Mouse (Mus musculus): ENCODE data around the gene Mbtps1. TPM values are rescaled to one million over a fixed set of nuclear protein-coding genes. Genes with fewer than 3 reads are reported as not detected.

Gene Mbtps1
- total and polyA plus RNA-seq, 2 experiments from 2014 or later = 37.1 to 68.7 TPM

GRCm38 (mm10) chr8:119548560-119549113 lies 9.9 kb downstream of the Mbtps1 start:
- ATAC-seq (ENCODE audit: insufficient read depth, low read depth) (no peak), DNase-seq (ENCODE audit: low spot score) (no peak)
- Histone ChIP-seq H3K27me3 (ENCODE audit: control insufficient read depth, insufficient read depth, low read length) (no peaks in the 10 kb centered on the region), H3K9ac (replicated peaks; ENCODE audit: low read depth, low read length) (no peak overlapping the region), H3K27ac (ENCODE audit: low read depth) (no peak overlapping the region), H3K36me3 (replicated peaks; ENCODE audit: control insufficient read depth, insufficient read depth, low read length) (peaks cover 39% of the 10 kb centered on the region), H3K9me3 (replicated peaks; ENCODE audit: control insufficient read depth, low read length) (no peaks in the 10 kb centered on the region), H3K4me1 (ENCODE audit: control insufficient read depth, insufficient read depth) (0 out of 2 replicates have a peak, but pooled peaks cover 4% of the 10 kb centered on the region), H3K4me2 (ENCODE audit: low read depth, low read length) (no peak overlapping the region), H3K4me3 (ENCODE audit: low read depth, low read length) (no peak overlapping the region)
- 72% methylated on average over 7 of the region's 7 CpGs for WGBS
- TF ChIP-seq CTCF (IDR thresholded peaks at IDR 0.05; ENCODE audit: low read depth) = no peak
- TF ChIP-seq EP300 (IDR thresholded peaks at IDR 0.05; ENCODE audit: low read depth) = no peak

DNA sequence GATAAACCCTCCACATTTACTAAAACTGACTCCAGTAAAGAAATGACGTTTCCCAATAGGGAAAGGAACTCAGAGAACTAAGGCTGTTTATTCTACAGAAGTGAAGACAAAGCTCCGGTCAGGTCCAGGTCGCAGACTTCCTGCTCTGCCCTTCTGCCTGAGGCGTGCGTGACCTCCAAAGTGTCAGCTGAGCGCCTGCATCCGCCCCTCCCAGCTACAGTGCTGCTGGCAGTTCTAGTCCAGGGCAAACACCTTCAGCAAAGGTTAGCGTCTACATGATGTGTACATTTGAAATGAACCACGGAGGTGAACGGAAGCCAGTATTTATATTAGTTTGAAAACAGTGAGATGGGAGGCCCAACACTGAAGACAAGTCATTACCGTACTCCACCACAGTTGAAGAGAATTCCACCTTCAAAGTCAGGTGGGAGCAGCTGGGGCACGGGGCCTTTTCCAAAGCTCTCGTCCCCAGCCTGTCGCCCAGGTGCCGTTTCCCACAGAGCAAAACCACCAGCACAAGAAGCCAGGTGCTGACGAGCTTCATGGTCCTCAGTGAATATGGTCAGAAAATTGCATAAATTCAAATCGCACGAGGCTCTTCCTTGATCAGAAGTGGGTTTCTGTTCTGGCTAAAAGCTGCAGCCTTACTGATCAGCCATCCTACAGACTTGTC lies 11.4 kb downstream of the Mbtps1 start:
- Histone ChIP-seq H3K4me2 (ENCODE audit: low read depth, low read length) (no peak overlapping the region), H3K36me3 (replicated peaks; ENCODE audit: control insufficient read depth, insufficient read depth, low read length) (peaks cover 50% of the 10 kb centered on the region), H3K27ac (ENCODE audit: low read depth) (no peak overlapping the region), H3K9ac (replicated peaks; ENCODE audit: low read depth, low read length) (no peak overlapping the region), H3K4me3 (ENCODE audit: low read depth, low read length) (no peak overlapping the region), H3K27me3 (ENCODE audit: control insufficient read depth, insufficient read depth, low read length) (no peaks in the 10 kb centered on the region), H3K4me1 (ENCODE audit: control insufficient read depth, insufficient read depth) (0 out of 2 replicates have a peak, but pooled peaks cover 4% of the 10 kb centered on the region), H3K9me3 (replicated peaks; ENCODE audit: control insufficient read depth, low read length) (no peaks in the 10 kb centered on the region)
- DNase-seq (ENCODE audit: low spot score) (no peak), ATAC-seq (ENCODE audit: insufficient read depth, low read depth) (no peak)
- WGBS = 71% methylated on average over 18 of the region's 18 CpGs
- no peak for TF ChIP-seq CTCF (IDR thresholded peaks at IDR 0.05; ENCODE audit: low read depth)
- TF ChIP-seq EP300 (IDR thresholded peaks at IDR 0.05; ENCODE audit: low read depth) = no peak

- Histone ChIP-seq H3K9me3 (replicated peaks; ENCODE audit: control insufficient read depth, low read length) (no peaks in the 10 kb centered on the region), H3K36me3 (replicated peaks; ENCODE audit: control insufficient read depth, insufficient read depth, low read length) (peaks cover 63% of the 10 kb centered on the region), H3K27ac (ENCODE audit: low read depth) (no peak overlapping the region), H3K4me2 (ENCODE audit: low read depth, low read length) (no peak overlapping the region), H3K4me3 (ENCODE audit: low read depth, low read length) (no peak overlapping the region), H3K9ac (replicated peaks; ENCODE audit: low read depth, low read length) (no peak overlapping the region), H3K4me1 (ENCODE audit: control insufficient read depth, insufficient read depth) (no peaks in the 10 kb centered on the region), H3K27me3 (ENCODE audit: control insufficient read depth, insufficient read depth, low read length) (no peaks in the 10 kb centered on the region)
- ATAC-seq (ENCODE audit: insufficient read depth, low read depth) = no peak
- TF ChIP-seq EP300 (IDR thresholded peaks at IDR 0.05; ENCODE audit: low read depth) (no peak), CTCF (IDR thresholded peaks at IDR 0.05; ENCODE audit: low read depth) (no peak)
- WGBS = 96% methylated on average over 6 of the region's 6 CpGs
- DNase-seq (ENCODE audit: low spot score) = no peak
Observed at GRCm38 (mm10) chr8:119545791-119546190, 12.7 kb downstream of the Mbtps1 start.

DNA sequence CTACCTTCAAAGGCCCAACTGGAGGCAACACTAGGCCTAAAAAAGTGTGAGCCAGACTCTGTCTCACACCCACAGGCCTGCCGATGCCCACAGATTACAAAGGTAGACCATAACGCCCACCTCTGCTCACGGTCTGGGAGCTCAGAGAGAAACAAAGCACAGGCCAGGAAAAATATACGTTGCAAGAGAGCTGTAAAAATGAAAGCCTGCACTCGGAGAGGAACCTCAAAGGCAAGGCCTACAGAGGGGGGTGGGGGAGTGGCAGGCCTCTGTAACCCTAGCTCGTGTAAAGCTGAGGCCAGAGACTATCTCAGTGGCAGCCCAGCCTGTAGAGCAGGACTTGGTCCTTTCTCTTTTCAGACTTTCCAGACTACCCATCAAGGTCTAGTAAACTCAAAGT lies 13.4 kb downstream of the Mbtps1 start:
- Histone ChIP-seq H3K27ac (ENCODE audit: low read depth) (no peak overlapping the region), H3K4me2 (ENCODE audit: low read depth, low read length) (no peak overlapping the region), H3K27me3 (ENCODE audit: control insufficient read depth, insufficient read depth, low read length) (no peaks in the 10 kb centered on the region), H3K4me1 (ENCODE audit: control insufficient read depth, insufficient read depth) (no peaks in the 10 kb centered on the region), H3K9ac (replicated peaks; ENCODE audit: low read depth, low read length) (no peak overlapping the region), H3K9me3 (replicated peaks; ENCODE audit: control insufficient read depth, low read length) (no peaks in the 10 kb centered on the region), H3K36me3 (replicated peaks; ENCODE audit: control insufficient read depth, insufficient read depth, low read length) (peaks cover 69% of the 10 kb centered on the region), H3K4me3 (ENCODE audit: low read depth, low read length) (no peak overlapping the region)
- WGBS = 71% methylated on average over 6 of the region's 6 CpGs
- TF ChIP-seq EP300 (IDR thresholded peaks at IDR 0.05; ENCODE audit: low read depth) (no peak), CTCF (IDR thresholded peaks at IDR 0.05; ENCODE audit: low read depth) (no peak)
- ATAC-seq (ENCODE audit: insufficient read depth, low read depth) (no peak), DNase-seq (ENCODE audit: low spot score) (no peak)

- peaks cover 75% of the 10 kb centered on the region for H3K36me3 ChIP-seq (replicated peaks; ENCODE audit: control insufficient read depth, insufficient read depth, low read length)
- no peak overlapping the region for H3K27ac ChIP-seq (ENCODE audit: low read depth)
- H3K4me1 ChIP-seq (ENCODE audit: control insufficient read depth, insufficient read depth) = no peaks in the 10 kb centered on the region
- ATAC-seq (ENCODE audit: insufficient read depth, low read depth) = no peak
- TF ChIP-seq CTCF (IDR thresholded peaks at IDR 0.05; ENCODE audit: low read depth) (no peak), EP300 (IDR thresholded peaks at IDR 0.05; ENCODE audit: low read depth) (no peak)
- no peak overlapping the region for H3K4me2 ChIP-seq (ENCODE audit: low read depth, low read length)
- DNase-seq (ENCODE audit: low spot score) = no peak
- H3K9ac ChIP-seq (replicated peaks; ENCODE audit: low read depth, low read length) = no peak overlapping the region
- WGBS = 83% methylated on average over 3 of the region's 3 CpGs
- no peaks in the 10 kb centered on the region for H3K9me3 ChIP-seq (replicated peaks; ENCODE audit: control insufficient read depth, low read length)
- H3K4me3 ChIP-seq (ENCODE audit: low read depth, low read length) = no peak overlapping the region
- H3K27me3 ChIP-seq (ENCODE audit: control insufficient read depth, insufficient read depth, low read length) = no peaks in the 10 kb centered on the region
Observed at GRCm38 (mm10) chr8:119544606-119545005, 13.9 kb downstream of the Mbtps1 start.
